Mouse (Mus musculus) cortical plate, adult 2 months (tissue): Measurements from ENCODE around the gene Tmem150a.

Source experiments
- CTCF ChIP-seq: fragments of 200-500 bp; IDR thresholded peaks from 2 replicates; pipeline ENCODE4 v1.5.1; 2011; ENCODE audit warnings: mild to moderate bottlenecking, control low read depth, low read length; ENCODE audit not compliant: insufficient read depth; ENCODE audit errors: extremely low read depth
- POLR2A ChIP-seq: fragments of 200-500 bp; IDR thresholded peaks from 2 replicates; pipeline ENCODE4 v1.6.1; 2011; ENCODE audit warnings: mild to moderate bottlenecking, low read length, control low read depth; ENCODE audit not compliant: insufficient read depth; ENCODE audit errors: extremely low read depth

DNA sequence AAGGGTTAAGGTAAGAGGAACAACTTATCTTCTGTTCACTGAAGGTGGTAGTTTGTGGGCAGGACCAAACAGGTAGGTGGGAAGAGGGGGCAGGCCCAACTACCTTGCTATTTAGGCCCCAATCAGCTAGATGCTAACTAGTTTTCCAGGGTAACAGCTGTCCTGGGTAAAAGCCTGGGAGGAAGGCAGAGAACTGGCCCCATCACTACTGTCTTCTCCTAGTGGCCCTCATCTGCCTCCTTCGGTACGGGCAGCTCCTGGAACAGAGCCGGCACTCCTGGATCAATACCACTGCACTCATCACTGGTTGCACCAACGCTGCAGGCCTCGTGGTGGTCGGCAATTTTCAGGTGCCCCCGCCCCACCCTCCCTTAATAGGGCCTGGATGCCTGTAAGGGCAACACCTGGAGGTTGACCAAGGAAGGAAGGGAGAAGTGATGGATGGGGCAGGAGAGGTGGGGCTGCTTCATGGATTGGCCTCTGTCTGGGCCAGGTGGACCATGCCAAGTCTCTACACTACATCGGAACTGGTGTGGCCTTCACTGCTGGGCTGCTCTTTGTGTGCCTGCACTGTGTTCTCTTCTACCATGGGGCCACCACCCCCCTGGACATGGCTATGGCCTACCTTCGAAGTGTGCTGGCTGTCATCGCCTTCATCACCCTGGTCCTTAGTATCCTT lies 3.0 kb downstream of the Tmem150a start:
- TF ChIP-seq CTCF (no peak), POLR2A (peak; percentile 35; the same call in 1 of the 2 replicates)
